Mouse (Mus musculus) liver, embryonic 14.5 days (tissue): ENCODE measurements around the gene Rpl18a. TPM values are rescaled to one million over a fixed set of nuclear protein-coding genes. Genes with fewer than 3 reads are reported as not detected.
A peak's percentile ranks its signal among the peaks of the same experiment; 100 is the strongest.

Source experiments
- ATAC-seq: fragments of 200-750 bp; cut with Nextera tagmentation; 2 replicates; pipeline ENCODE4 v1.8.0; 2017; ENCODE audit warnings: moderate number of reproducible peaks, mild to moderate bottlenecking, moderate library complexity; ENCODE audit not compliant: insufficient read depth
- DNase-seq, 3 experiments: peaks; one replicate each; pipeline ENCODE4 v3.0.0-alpha.2; 2012 to 2013; ENCODE audit warnings: low read depth in 3 of 3, low spot score in 3 of 3
- H3K27ac ChIP-seq: fragments of 300-500 bp; sonication (generic); 2 replicates; pipeline ENCODE4 v1.5.1; 2014; ENCODE audit warnings: moderate library complexity, mild to moderate bottlenecking, control low read depth, inconsistent platforms
- H3K27me3 ChIP-seq: fragments of 300-500 bp; sonication (generic); 2 replicates; pipeline ENCODE4 v1.6.1; 2014; ENCODE audit warnings: mild to moderate bottlenecking, low read length, moderate library complexity; ENCODE audit not compliant: control insufficient read depth, insufficient read depth
- H3K36me3 ChIP-seq: fragments of 300-500 bp; sonication (generic); replicated peaks from 2 replicates; pipeline ENCODE4 v1.6.1; 2014; ENCODE audit warnings: low read depth; ENCODE audit not compliant: control insufficient read depth, insufficient read depth
- H3K4me1 ChIP-seq, 2 experiments: fragments of 200-500 bp in 1 of 2; fragments of 300-500 bp in 1 of 2; sonication (generic) in 1 of 2; replicated peaks; 2 replicates each; pipeline ENCODE4 v1.6.1; 2012 to 2014; ENCODE audit warnings: antibody characterized with exemption in 1 of 2, inconsistent platforms in 1 of 2, low read length in 1 of 2; ENCODE audit not compliant: control insufficient read depth in 2 of 2, insufficient read depth in 2 of 2
- H3K4me2 ChIP-seq: fragments of 300-500 bp; sonication (generic); 2 replicates; pipeline ENCODE4 v1.6.1; 2014; ENCODE audit warnings: low read depth, mild to moderate bottlenecking, control low read depth, moderate library complexity
- H3K4me3 ChIP-seq, 2 experiments: fragments of 200-500 bp in 1 of 2; fragments of 300-500 bp in 1 of 2; sonication (generic) in 1 of 2; 2 replicates each; pipeline ENCODE4 v1.5.1; 2012 to 2014; ENCODE audit warnings: low read depth in 2 of 2, low read length in 2 of 2, mild to moderate bottlenecking in 2 of 2, control low read depth in 1 of 2, inconsistent platforms in 1 of 2, moderate library complexity in 1 of 2; ENCODE audit not compliant: insufficient read depth in 1 of 2
- H3K9ac ChIP-seq: fragments of 300-500 bp; sonication (generic); replicated peaks from 2 replicates; pipeline ENCODE4 v1.6.1; 2014; ENCODE audit warnings: mild to moderate bottlenecking, control low read depth, moderate library complexity
- H3K9me3 ChIP-seq: fragments of 300-500 bp; sonication (generic); 2 replicates; pipeline ENCODE4 v1.6.1; 2016; ENCODE audit warnings: low read length, mixed read lengths; ENCODE audit not compliant: control insufficient read depth
- CTCF ChIP-seq: IDR thresholded peaks from 2 replicates; pipeline ENCODE4 v1.5.1; 2016; ENCODE audit warnings: antibody characterized with exemption, low read depth, control low read depth
- EP300 ChIP-seq: IDR thresholded peaks from 2 replicates; pipeline ENCODE4 v1.6.1; 2016; ENCODE audit warnings: antibody characterized with exemption, low read depth
- WGBS: fragments of 180-500 bp; shearing (Covaris S2); extraction: QIAGEN DNeasy Blood & Tissue Kit; methylation state at CpG from one replicate; pipeline ENCODE4 v1.1.7; 2014; ENCODE audit not compliant: insufficient replicate concordance; 5-methylcytosine and 5-hydroxymethylcytosine counted together
- polyA plus RNA-seq, 2 experiments: library from polyadenylated mRNA; depleted of rRNA in 1 of 2; stranded (reverse) in 1 of 2; unstranded in 1 of 2; fragments of >200 nt; fragmentation: Nextera tagmentation in 1 of 2; extraction: Ambion mirVana in 1 of 2; gene quantifications; 2 replicates each; pipeline versions ENCODE4 v1.2.1 to v1.2.3; 2012 to 2014

The Rpl18a gene
- polyA plus RNA-seq, 2 experiments: 2,899 to 3,211 TPM

DNA sequence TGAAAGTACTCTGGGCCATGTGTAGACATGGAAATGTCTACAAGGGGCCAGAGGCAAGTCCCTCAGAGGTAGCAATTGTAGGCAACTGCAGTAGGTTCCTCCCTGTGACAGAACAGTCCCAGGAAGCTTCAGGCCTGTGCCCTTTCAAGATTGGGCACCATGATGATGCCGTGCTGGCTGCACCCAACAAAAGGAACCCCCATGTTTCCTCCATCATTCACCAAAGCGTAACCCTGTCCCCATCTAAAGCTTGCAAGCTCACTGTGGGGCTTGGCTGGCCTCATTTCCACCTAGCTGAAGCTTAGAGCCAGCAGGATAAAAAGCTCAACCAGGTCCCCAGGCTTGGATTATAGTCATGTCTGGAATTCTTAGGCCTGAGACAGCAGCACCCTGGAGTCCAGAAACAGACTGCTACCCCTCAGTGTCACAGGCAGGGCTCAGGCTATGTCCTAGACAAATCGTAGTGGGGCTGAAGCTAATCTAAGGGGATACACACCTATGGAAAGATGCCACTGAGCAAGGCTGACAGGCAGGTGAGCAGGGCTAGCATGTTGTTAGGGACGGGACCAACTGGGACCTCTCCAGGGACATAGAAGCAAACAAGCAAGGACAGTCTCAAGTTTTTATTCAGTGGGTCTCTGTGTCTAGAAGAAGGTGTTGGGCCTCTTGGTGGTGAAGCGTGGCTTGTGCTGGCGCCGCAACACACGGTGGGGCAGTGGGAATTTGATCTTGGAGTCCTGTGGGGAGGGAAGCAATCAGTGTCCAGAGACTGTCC, 2.3 kb downstream of the Rpl18a start:
- H3K4me2 ChIP-seq: no peak overlapping the region
- peaks cover 34% of the 10 kb centered on the region for H3K27me3 ChIP-seq
- no peak for TF ChIP-seq EP300
- TF ChIP-seq CTCF: no peak
- DNase-seq (no peak), ATAC-seq (no peak)
- peaks cover 0 to 3% of the 10 kb centered on the region in 2 experiments; a peak in 1 of 4 replicates for H3K4me1 ChIP-seq
- no peaks in the 10 kb centered on the region for H3K9me3 ChIP-seq
- no peak overlapping the region for H3K27ac ChIP-seq
- H3K36me3 ChIP-seq: peaks cover 27% of the 10 kb centered on the region
- no peak overlapping the region for H3K4me3 ChIP-seq
- H3K9ac ChIP-seq: no peak overlapping the region
- 86% methylated on average over 8 of the region's 8 CpGs for WGBS

DNA sequence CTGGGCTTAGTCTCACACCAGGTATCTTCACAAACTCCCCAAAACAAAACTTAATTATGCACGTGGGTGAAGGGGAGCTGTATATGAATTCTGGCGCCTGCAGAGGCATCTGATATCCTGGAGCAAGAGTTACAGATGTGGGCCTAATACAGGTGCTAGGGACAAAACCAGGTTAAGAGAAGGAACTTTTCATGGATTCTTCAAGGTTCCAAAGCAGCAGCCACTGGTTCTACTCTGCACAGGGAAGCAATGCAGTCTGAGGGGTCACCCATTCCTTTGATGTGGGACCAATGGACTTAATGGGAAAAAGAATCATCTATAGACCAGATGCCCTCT, 2.9 kb downstream of the Rpl18a start:
- ATAC-seq (no peak), DNase-seq (no peak)
- H3K4me3 ChIP-seq: no peak overlapping the region
- H3K27ac ChIP-seq: no peak overlapping the region
- H3K9me3 ChIP-seq: no peaks in the 10 kb centered on the region
- H3K4me2 ChIP-seq: no peak overlapping the region
- peaks cover 34% of the 10 kb centered on the region for H3K27me3 ChIP-seq
- H3K9ac ChIP-seq: no peak overlapping the region
- peaks cover 27% of the 10 kb centered on the region for H3K36me3 ChIP-seq
- 48% methylated on average over 2 of the region's 2 CpGs for WGBS
- peaks cover 0 to 3% of the 10 kb centered on the region in 2 experiments; a peak in 1 of 4 replicates for H3K4me1 ChIP-seq
- TF ChIP-seq CTCF (no peak), EP300 (no peak)

DNA sequence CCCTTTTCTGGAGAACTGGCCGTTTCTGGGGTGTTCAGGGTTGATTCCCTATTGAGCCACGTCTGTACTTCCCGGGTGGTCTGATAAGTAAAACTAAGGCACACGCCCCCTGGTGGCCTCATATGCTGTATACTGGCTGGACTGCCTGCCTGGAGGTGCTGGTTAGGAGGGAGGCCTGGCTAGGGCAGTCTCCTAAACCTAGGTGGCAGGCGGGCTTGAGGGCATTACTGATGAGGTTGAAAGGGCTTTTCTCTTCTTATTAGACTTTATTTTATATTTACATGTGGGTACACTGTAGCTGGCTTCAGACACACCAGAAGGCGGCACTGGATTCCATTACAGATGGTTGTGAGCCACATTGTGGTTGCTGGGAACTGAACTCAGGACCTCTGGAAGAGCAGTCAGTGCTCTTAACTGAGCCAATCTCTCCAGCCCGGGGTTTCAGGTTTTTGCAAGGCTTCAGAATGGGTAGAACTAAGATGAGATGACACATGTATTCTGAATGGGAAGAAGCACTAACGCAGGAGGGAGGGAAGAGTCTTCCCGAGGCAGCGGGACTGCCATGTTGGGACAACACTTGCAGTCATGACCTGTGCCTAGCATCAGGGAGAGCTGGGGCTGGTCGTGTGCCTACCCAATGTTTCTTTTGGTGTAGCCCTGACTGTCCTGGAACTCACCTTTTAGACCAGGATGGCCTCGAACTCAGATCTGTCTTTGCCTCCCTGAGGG, 3.4 kb downstream of the Rpl18a start:
- DNase-seq: peak; percentile 74 to 77 (median 77)
- H3K9ac ChIP-seq: no peak overlapping the region
- H3K27me3 ChIP-seq: peaks cover 34% of the 10 kb centered on the region
- H3K9me3 ChIP-seq: no peaks in the 10 kb centered on the region
- H3K4me2 ChIP-seq: no peak overlapping the region
- H3K4me1 ChIP-seq: peaks cover 0 to 3% of the 10 kb centered on the region in 2 experiments; a peak in 1 of 4 replicates
- no peak for TF ChIP-seq EP300
- peak; percentile 88 for TF ChIP-seq CTCF
- peak; percentile 16; the same call in 1 of the 2 replicates for ATAC-seq
- H3K36me3 ChIP-seq: peaks cover 27% of the 10 kb centered on the region
- no peak overlapping the region for H3K4me3 ChIP-seq
- no peak overlapping the region for H3K27ac ChIP-seq
- 28% methylated on average over 12 of the region's 12 CpGs for WGBS

DNA sequence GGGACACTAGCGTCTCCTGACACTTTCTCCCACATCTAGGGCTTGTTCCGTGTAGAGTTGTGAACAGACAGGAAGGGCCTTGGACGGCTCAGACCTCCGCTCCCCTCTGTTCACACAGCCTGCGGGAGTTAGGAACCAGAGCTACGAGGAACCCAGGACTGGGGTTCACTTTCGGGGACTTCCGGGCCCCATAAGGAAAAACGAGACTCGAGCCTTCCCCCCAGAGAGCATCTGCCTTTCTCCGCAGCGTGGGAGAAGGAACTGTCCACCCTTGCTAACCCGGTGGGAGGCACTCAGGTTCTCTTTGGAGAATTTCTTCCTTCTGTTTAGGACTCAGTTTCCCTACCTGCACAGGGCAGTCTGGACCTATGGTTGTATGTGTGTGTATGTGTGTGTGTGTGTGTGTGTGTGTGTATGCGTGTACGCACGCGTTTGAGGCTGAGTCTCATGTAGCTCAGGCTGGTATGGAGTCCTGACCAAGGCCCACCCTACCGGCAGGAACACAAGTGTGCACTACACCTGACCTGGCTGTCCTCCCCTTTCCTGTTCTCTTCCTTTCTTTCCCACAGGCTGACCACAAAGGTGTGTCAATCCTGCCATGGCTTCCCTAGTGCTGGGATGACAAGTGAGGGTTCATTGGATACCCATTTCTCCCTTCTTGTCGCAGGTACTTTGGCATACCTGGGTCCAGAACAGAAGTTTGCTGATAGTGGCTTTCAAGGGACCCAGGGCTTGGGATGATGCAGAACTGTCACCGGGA, 4.1 kb downstream of the Rpl18a start:
- ATAC-seq: no peak

More for the DNA sequence above, 4.1 kb downstream of the Rpl18a start:
- H3K4me3 ChIP-seq: peak overlapping the region in 1 of 2 experiments; percentile 17; a peak in 2 of 4 replicates
- H3K9me3 ChIP-seq: no peaks in the 10 kb centered on the region
- 20% methylated on average over 20 of the region's 20 CpGs for WGBS
- H3K36me3 ChIP-seq: peaks cover 27% of the 10 kb centered on the region
- no peak overlapping the region for H3K9ac ChIP-seq
- no peak overlapping the region for H3K27ac ChIP-seq
- DNase-seq: no peak
- H3K4me2 ChIP-seq: no peak overlapping the region
- H3K4me1 ChIP-seq: no peaks in the 10 kb centered on the region; a peak in 1 of 4 replicates
- TF ChIP-seq EP300: no peak
- TF ChIP-seq CTCF: no peak
- H3K27me3 ChIP-seq: peaks cover 34% of the 10 kb centered on the region
